Mouse (Mus musculus): ENCODE results near the gene 2010111I01Rik.

The 2010111I01Rik gene

GRCm38 (mm10) chr13:63151028-63151738 lies 186.5 kb downstream of the 2010111I01Rik start:
- no peak for DNase-seq (ENCODE audit: low read depth, low spot score)

GRCm38 (mm10) chr13:63152498-63152897 lies 187.8 kb downstream of the 2010111I01Rik start:
- DNase-seq (ENCODE audit: low read depth, low spot score) = no peak

- DNase-seq (ENCODE audit: low read depth, low spot score) = no peak
These were observed 188.7 kb downstream of the 2010111I01Rik start for GRCm38 (mm10) chr13:63153397-63153796.

GRCm38 (mm10) chr13:63154851-63155571 lies 190.3 kb downstream of the 2010111I01Rik start:
- DNase-seq (ENCODE audit: low read depth, low spot score) = no peak

GRCm38 (mm10) chr13:63156264-63156663 lies 191.6 kb downstream of the 2010111I01Rik start:
- no peak for DNase-seq (ENCODE audit: low read depth, low spot score)

GRCm38 (mm10) chr13:63170282-63171073 lies 205.8 kb downstream of the 2010111I01Rik start:
- no peak for DNase-seq (ENCODE audit: low read depth, low spot score)

GRCm38 (mm10) chr13:63171347-63172096 lies 206.8 kb downstream of the 2010111I01Rik start:
- no peak for DNase-seq (ENCODE audit: low read depth, low spot score)

- no peak for DNase-seq (ENCODE audit: low read depth, low spot score)
These were observed 207.4 kb downstream of the 2010111I01Rik start for GRCm38 (mm10) chr13:63172097-63172445.

GRCm38 (mm10) chr13:63174252-63175020 lies 209.7 kb downstream of the 2010111I01Rik start:
- DNase-seq (ENCODE audit: low read depth, low spot score) = no peak

GRCm38 (mm10) chr13:63176131-63176530 lies 211.4 kb downstream of the 2010111I01Rik start:
- DNase-seq (ENCODE audit: low read depth, low spot score) = no peak

- no peak for DNase-seq (ENCODE audit: low read depth, low spot score)
These were observed 212.5 kb downstream of the 2010111I01Rik start for GRCm38 (mm10) chr13:63177232-63177631.

- DNase-seq (ENCODE audit: low read depth, low spot score) = no peak
These were observed 216.0 kb downstream of the 2010111I01Rik start for GRCm38 (mm10) chr13:63180641-63181235.

GRCm38 (mm10) chr13:63184946-63185345 lies 220.3 kb downstream of the 2010111I01Rik start:
- DNase-seq (ENCODE audit: low read depth, low spot score) = no peak

- DNase-seq (ENCODE audit: low read depth, low spot score) = no peak
These were observed 221.5 kb downstream of the 2010111I01Rik start for GRCm38 (mm10) chr13:63186217-63186616.

- no peak for DNase-seq (ENCODE audit: low read depth, low spot score)
These were observed 221.9 kb downstream of the 2010111I01Rik start for GRCm38 (mm10) chr13:63186642-63187041.

- DNase-seq (ENCODE audit: low read depth, low spot score) = no peak
These were observed 222.8 kb downstream of the 2010111I01Rik start for GRCm38 (mm10) chr13:63187145-63188143.

GRCm38 (mm10) chr13:63188306-63188705 lies 223.6 kb downstream of the 2010111I01Rik start:
- no peak for DNase-seq (ENCODE audit: low read depth, low spot score)

- no peak for DNase-seq (ENCODE audit: low read depth, low spot score)
These were observed 224.1 kb downstream of the 2010111I01Rik start for GRCm38 (mm10) chr13:63188811-63189210.

- no peak for DNase-seq (ENCODE audit: low read depth, low spot score)
These were observed 228.7 kb downstream of the 2010111I01Rik start for GRCm38 (mm10) chr13:63193423-63193822.

Data from c-Kit-negative CD71-positive TER-119-positive erythroid progenitor cells, embryonic 14.5 days (primary cell).